Mouse (Mus musculus): ENCODE results near the gene Mbd3l1.

Mbd3l1 gene

DNA sequence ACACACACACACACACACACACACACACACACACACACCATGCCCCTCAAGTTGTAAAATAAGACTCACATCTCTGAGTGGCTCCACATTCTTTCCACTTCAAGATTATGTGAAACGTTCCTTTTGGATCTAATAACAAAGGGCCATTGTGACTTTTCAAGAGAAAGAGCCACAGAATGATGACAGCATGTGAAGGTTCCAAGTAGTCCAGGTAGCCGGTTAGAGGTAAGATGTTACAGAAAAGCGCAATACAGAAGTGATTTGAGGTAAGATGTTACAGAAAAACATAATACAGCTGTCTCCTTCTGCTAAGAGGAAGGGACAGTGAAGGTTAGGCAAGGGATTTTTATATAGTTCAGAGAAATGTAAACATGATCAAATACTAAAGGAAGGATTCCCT is at the start of gene Mbd3l1, which contains the start of gene Zfp558:
Mbd3l1 (plus strand) TSS at position 192 of the 400 bp plus-strand sequence.
Zfp558 (minus strand) TSS at position 101 of the 400 bp plus-strand sequence.
- ATAC-seq (ENCODE audit: low TSS enrichment), result no peak

GRCm38 (mm10) chr9:18430354-18430753 is 47.8 kb upstream of the Mbd3l1 start, which contains the start of gene Mbd3l2:
TSS of gene Mbd3l2 (plus strand) at chr9:18430654.
- no peak for ATAC-seq (ENCODE audit: low TSS enrichment)

DNA sequence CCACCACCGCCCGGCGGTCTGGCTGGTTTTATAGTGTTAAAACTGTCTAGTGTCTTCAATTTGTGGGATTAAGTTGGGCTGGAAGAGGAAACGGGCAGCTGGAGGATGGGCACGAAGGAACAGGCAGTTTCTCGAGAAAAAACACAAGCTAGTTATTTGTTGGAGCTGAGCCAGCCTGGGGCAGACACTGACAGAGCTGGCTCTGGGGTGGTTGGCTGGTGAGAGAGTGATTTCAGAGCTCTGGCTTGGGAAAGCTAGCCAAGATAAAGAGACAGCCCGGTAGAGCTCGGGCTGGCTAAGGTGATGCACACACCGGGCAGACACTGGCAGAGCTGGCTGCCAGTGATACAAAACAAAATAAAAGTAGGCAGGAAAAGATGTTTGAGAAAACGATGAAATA is 46.5 kb upstream of the Mbd3l1 start:
- ATAC-seq (ENCODE audit: low TSS enrichment), result no peak

- ATAC-seq (ENCODE audit: low TSS enrichment), result no peak
Measured at GRCm38 (mm10) chr9:18456520-18456919, 21.6 kb upstream of the Mbd3l1 start.

GRCm38 (mm10) chr9:18467350-18467749 is 10.8 kb upstream of the Mbd3l1 start:
- no peak for ATAC-seq (ENCODE audit: low TSS enrichment)

GRCm38 (mm10) chr9:18468005-18468404 is 10.2 kb upstream of the Mbd3l1 start:
- ATAC-seq (ENCODE audit: low TSS enrichment), result no peak

DNA sequence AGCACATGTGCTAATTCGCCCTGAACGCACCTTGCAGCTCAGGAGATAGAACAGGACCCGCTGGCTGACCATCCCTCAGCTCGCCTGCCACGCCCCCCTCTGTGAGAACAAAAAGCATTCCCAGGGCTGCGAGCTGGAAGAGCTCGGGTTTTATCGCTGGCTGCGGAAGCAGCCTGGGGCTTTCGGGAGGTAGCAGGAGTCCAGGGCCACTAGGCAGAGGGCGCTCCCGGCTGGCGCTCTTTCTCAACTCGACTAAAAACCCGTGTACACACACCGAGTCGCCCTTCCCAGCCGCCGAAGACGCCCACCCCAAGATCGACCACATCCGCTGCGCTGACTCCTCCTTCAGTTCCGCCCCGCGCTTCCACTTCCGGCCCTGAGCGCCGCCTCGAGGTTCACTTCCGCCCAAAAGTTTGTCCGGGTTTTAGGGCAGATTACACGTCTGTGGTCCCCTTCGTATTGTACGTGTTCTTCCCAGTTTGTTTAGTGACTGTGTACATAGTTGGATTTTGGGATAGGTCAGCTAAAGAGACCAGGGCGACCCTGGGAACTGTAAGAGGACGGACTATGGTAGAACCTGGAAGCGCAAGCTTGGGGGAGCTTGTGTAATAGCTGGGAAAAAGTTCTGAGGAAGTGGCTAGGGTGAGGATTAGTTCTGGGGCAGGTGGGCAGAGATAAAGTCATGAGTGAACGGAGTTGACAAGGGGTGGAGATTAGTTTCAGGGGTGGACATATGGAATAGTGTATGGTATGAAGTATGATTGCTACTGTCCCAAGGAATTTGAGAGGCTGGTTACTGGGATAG is 4.6 kb upstream of the Mbd3l1 start:
- peak; percentile 99 for ATAC-seq (ENCODE audit: low TSS enrichment)

GRCm38 (mm10) chr9:18508098-18508497 is 29.9 kb downstream of the Mbd3l1 start:
- no peak for ATAC-seq (ENCODE audit: low TSS enrichment)

All from frontal cortex, adult (tissue).